Comparison of ENCODE assay signal across 19 mouse cellular contexts in the genomic region with DNA sequence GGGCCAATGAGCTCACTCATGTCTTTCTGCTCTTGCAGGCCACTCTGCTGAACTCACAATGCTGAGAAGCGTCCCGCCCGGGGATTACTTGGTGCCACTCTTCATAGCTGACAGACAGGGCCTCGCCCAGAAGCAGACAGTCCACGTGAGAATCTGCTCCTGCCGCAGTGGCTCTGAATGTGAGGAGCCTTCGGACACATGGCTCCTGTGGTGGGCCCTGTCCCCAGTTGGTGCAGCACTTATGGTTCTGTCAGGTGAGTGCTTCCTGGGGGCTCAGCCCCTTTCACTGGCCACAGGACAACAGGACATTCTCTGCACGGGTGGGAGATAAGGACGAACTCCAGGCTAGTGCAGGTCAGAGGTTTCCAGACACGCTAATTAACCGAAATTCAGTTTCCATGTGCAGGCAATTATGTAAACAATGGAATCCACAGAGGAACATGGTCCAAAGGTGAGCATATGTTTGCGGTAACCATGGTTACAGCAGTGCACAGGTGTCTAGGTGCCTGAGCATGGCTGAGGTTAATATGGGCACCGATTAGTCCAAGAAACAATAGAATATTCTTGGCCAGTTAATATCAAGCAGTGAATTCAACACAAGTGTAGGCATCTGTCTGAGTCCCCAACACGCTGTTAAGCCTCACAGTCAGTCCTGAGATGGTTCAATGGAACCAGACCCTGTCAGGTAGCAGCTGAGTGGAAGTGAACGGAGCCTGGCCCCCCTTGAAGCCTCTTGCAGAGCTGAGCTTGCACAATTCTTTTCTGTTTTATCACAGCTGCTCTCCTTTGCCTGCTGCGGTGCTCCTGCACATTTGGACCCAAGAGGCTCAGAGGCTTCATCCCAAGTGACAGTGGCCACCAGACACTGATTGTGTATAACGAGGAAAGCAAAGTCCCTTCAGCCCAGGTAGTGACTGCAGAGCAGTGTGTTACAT. TPM values are rescaled to one million over a fixed set of nuclear protein-coding genes. Genes with fewer than 3 reads are reported as not detected.
DNase-seq lines count a peak whose midpoint lies in the region; ATAC-seq lines count a peak whose summit lies in the region.
"Had no signal": no experiment of that assay in that cellular context is flagged by ENCODE, and none has a peak within 500 bp of the region (broad histone marks: within the 10 kb centered on the region; RNA-seq: fewer than 3 reads in every experiment).

No protein-coding gene starts in this region.

- H3K4me3 ChIP-seq in hindbrain, embryonic 15.5 days: no peak overlapping the region
- H3K4me3 ChIP-seq in hindbrain, embryonic 12.5 days: no peak overlapping the region
- H3K4me3 ChIP-seq in liver, embryonic 16.5 days (ENCODE audit: low read depth, low read length): no peak overlapping the region
- H3K4me3 ChIP-seq in forebrain, embryonic 11.5 days (ENCODE audit: low read depth, low read length): no peak overlapping the region
- H3K4me3 ChIP-seq in heart, embryonic 10.5 days: no peak overlapping the region
- H3K4me3 ChIP-seq: heart, embryonic 15.5 days; midbrain, embryonic 15.5 days had no signal

- 78% methylated on average over 17 of the region's 17 CpGs for WGBS in hindbrain, embryonic 15.5 days
- WGBS in hindbrain, embryonic 12.5 days: 75% methylated on average over 17 of the region's 17 CpGs
- 58% methylated on average over 17 of the region's 17 CpGs for WGBS in liver, embryonic 16.5 days (ENCODE audit: insufficient replicate concordance)
- WGBS in forebrain, embryonic 11.5 days: 78% methylated on average over 17 of the region's 17 CpGs
- WGBS in heart, embryonic 10.5 days: 71% methylated on average over 17 of the region's 17 CpGs

- peak; percentile 32 for DNase-seq in retina, postnatal 1 day
- no peak for DNase-seq in retina, embryonic 14.5 days (ENCODE audit: low spot score)
- no peak for DNase-seq in forebrain, embryonic 11.5 days (ENCODE audit: low spot score)
- no peak for DNase-seq in heart, embryonic 10.5 days (ENCODE audit: low spot score)
- no peak for DNase-seq in adrenal gland, adult 2 months
- DNase-seq: cerebellum, postnatal 14 days; gastrocnemius, postnatal 25 days; layer of hippocampus, adult 9-11 months; lung, adult 18-20 months; right cerebral cortex, postnatal 25 days; thymus, postnatal 25 days had no signal

- H3K9me3 ChIP-seq in hindbrain, embryonic 15.5 days: no peaks in the 10 kb centered on the region
- H3K9me3 ChIP-seq in hindbrain, embryonic 12.5 days (replicated peaks): no peaks in the 10 kb centered on the region
- H3K9me3 ChIP-seq in liver, embryonic 16.5 days (replicated peaks; ENCODE audit: control insufficient read depth, low read length): no peaks in the 10 kb centered on the region; the same call in 1 of the 2 replicates
- H3K9me3 ChIP-seq in forebrain, embryonic 11.5 days (ENCODE audit: control insufficient read depth, low read length): no peaks in the 10 kb centered on the region
- no peaks in the 10 kb centered on the region for H3K9me3 ChIP-seq in heart, embryonic 10.5 days
- H3K9me3 ChIP-seq: heart, embryonic 15.5 days; midbrain, embryonic 15.5 days had no signal

- H3K4me1 ChIP-seq in hindbrain, embryonic 15.5 days (replicated peaks): peaks cover 4% of the 10 kb centered on the region; the same call in 1 of the 2 replicates
- H3K4me1 ChIP-seq in hindbrain, embryonic 12.5 days: 0 out of 2 replicates have a peak, but pooled peaks cover 4% of the 10 kb centered on the region
- no peaks in the 10 kb centered on the region; the same call in 1 of the 2 replicates for H3K4me1 ChIP-seq in liver, embryonic 16.5 days (ENCODE audit: control insufficient read depth, low read depth, low read length)
- H3K4me1 ChIP-seq in forebrain, embryonic 11.5 days (replicated peaks; ENCODE audit: control insufficient read depth, insufficient read depth, low read length): no peaks in the 10 kb centered on the region
- H3K4me1 ChIP-seq in heart, embryonic 10.5 days: peaks cover 11% of the 10 kb centered on the region
- H3K4me1 ChIP-seq: heart, embryonic 15.5 days; midbrain, embryonic 15.5 days had no signal

- H3K9ac ChIP-seq in hindbrain, embryonic 15.5 days: no peak overlapping the region
- H3K9ac ChIP-seq in hindbrain, embryonic 12.5 days: no peak overlapping the region
- no peak overlapping the region for H3K9ac ChIP-seq in liver, embryonic 16.5 days (ENCODE audit: low read depth, low read length)
- no peak overlapping the region for H3K9ac ChIP-seq in forebrain, embryonic 11.5 days (ENCODE audit: low read length)
- H3K9ac ChIP-seq: heart, embryonic 15.5 days; hindbrain, embryonic 14.5 days; midbrain, embryonic 15.5 days had no signal

- H3K36me3 ChIP-seq in hindbrain, embryonic 15.5 days: no peaks in the 10 kb centered on the region
- no peaks in the 10 kb centered on the region for H3K36me3 ChIP-seq in hindbrain, embryonic 12.5 days
- no peaks in the 10 kb centered on the region for H3K36me3 ChIP-seq in liver, embryonic 16.5 days (ENCODE audit: control insufficient read depth, insufficient read depth)
- no peaks in the 10 kb centered on the region for H3K36me3 ChIP-seq in forebrain, embryonic 11.5 days (ENCODE audit: control insufficient read depth, insufficient read depth, low read length)
- no peaks in the 10 kb centered on the region for H3K36me3 ChIP-seq in heart, embryonic 10.5 days
- H3K36me3 ChIP-seq: heart, embryonic 15.5 days; midbrain, embryonic 15.5 days had no signal

- H3K27ac ChIP-seq in hindbrain, embryonic 15.5 days (replicated peaks): no peak overlapping the region
- no peak overlapping the region for H3K27ac ChIP-seq in hindbrain, embryonic 12.5 days
- no peak overlapping the region for H3K27ac ChIP-seq in liver, embryonic 16.5 days (ENCODE audit: low read length)
- no peak overlapping the region for H3K27ac ChIP-seq in forebrain, embryonic 11.5 days (ENCODE audit: low read depth, low read length)
- no peak overlapping the region for H3K27ac ChIP-seq in heart, embryonic 10.5 days
- H3K27ac ChIP-seq: heart, embryonic 15.5 days; hindbrain, embryonic 14.5 days; macrophage; midbrain, embryonic 15.5 days had no signal

- peak; percentile 38; the same call in 1 of the 2 replicates for ATAC-seq in hindbrain, embryonic 15.5 days (ENCODE audit: low FRiP score, low read depth)
- no peak for ATAC-seq in hindbrain, embryonic 12.5 days (ENCODE audit: low FRiP score)
- peak; percentile 71 for ATAC-seq in liver, embryonic 16.5 days (ENCODE audit: low read depth)
- no peak for ATAC-seq in forebrain, embryonic 11.5 days (replicated peaks; ENCODE audit: low FRiP score)
- ATAC-seq: activated CD4-positive, CD25-positive, alpha-beta regulatory T cell, adult 4 months; midbrain, embryonic 15.5 days had no signal

- no peak overlapping the region for H3K4me2 ChIP-seq in hindbrain, embryonic 15.5 days
- H3K4me2 ChIP-seq in hindbrain, embryonic 12.5 days (replicated peaks): no peak overlapping the region
- H3K4me2 ChIP-seq in liver, embryonic 16.5 days (ENCODE audit: low read depth, low read length): peak overlapping the region; percentile 20; the same call in 1 of the 2 replicates
- no peak overlapping the region for H3K4me2 ChIP-seq in forebrain, embryonic 11.5 days (ENCODE audit: low read depth, low read length, severe bottlenecking)
- H3K4me2 ChIP-seq: heart, embryonic 15.5 days; hindbrain, embryonic 14.5 days; midbrain, embryonic 15.5 days had no signal

- no peaks in the 10 kb centered on the region for H3K27me3 ChIP-seq in hindbrain, embryonic 15.5 days
- H3K27me3 ChIP-seq in hindbrain, embryonic 12.5 days: no peaks in the 10 kb centered on the region
- no peaks in the 10 kb centered on the region for H3K27me3 ChIP-seq in liver, embryonic 16.5 days (ENCODE audit: control insufficient read depth, insufficient read depth, low read depth, low read length)
- no peaks in the 10 kb centered on the region for H3K27me3 ChIP-seq in forebrain, embryonic 11.5 days (ENCODE audit: control insufficient read depth, insufficient read depth, low read length)
- no peaks in the 10 kb centered on the region for H3K27me3 ChIP-seq in heart, embryonic 10.5 days (ENCODE audit: insufficient read depth, poor library complexity, severe bottlenecking)
- H3K27me3 ChIP-seq: heart, embryonic 15.5 days; midbrain, embryonic 15.5 days had no signal

RNA-seq across cellular contexts. Expression of a gene that starts 41.5 kb away (rescaled TPM):
- polyA plus RNA-seq in hindbrain, embryonic 15.5 days (2015; fragmentation: Nextera tagmentation; extraction: Ambion mirVana): 0.12 and 0.50 TPM in 2 replicates
- polyA plus RNA-seq in hindbrain, embryonic 12.5 days (2016; fragmentation: Nextera tagmentation; extraction: Ambion mirVana): 0.06 and 0.51 TPM in 2 replicates
- 0.13 and 0.14 TPM in 2 replicates for polyA plus RNA-seq in liver, embryonic 16.5 days (2015; fragmentation: Nextera tagmentation; extraction: Ambion mirVana)
- not detected in 2 replicates for polyA plus RNA-seq in forebrain, embryonic 11.5 days (2014; fragmentation: Nextera tagmentation; extraction: Ambion mirVana)
- polyA plus RNA-seq in heart, embryonic 10.5 days (2016; fragmentation: Nextera tagmentation; extraction: Ambion mirVana): 0.05 and 0.23 TPM in 2 replicates
- not detected for total RNA-seq in adrenal gland, adult 2 months (2021)
- not detected in 2 replicates for polyA plus RNA-seq in adrenal gland, adult 2 months (2012; rRNA removed)
- total RNA-seq: gastrocnemius, postnatal 25 days had no signal
- polyA plus RNA-seq: activated CD4-positive, CD25-positive, alpha-beta regulatory T cell, adult 4 months; heart, embryonic 15.5 days; macrophage had no signal

RNA-seq across cellular contexts. Expression of a gene that starts 57.5 kb away (rescaled TPM):
- polyA plus RNA-seq in hindbrain, embryonic 15.5 days (2015; fragmentation: Nextera tagmentation; extraction: Ambion mirVana): 12.9 and 15.8 TPM in 2 replicates
- polyA plus RNA-seq in hindbrain, embryonic 12.5 days (2016; fragmentation: Nextera tagmentation; extraction: Ambion mirVana): 4.1 and 6.4 TPM in 2 replicates
- polyA plus RNA-seq in liver, embryonic 16.5 days (2015; fragmentation: Nextera tagmentation; extraction: Ambion mirVana): 0.50 and 0.89 TPM in 2 replicates
- polyA plus RNA-seq in forebrain, embryonic 11.5 days (2014; fragmentation: Nextera tagmentation; extraction: Ambion mirVana): 1.4 and 2.0 TPM in 2 replicates
- polyA plus RNA-seq in heart, embryonic 10.5 days (2016; fragmentation: Nextera tagmentation; extraction: Ambion mirVana): 6.6 TPM in 2 replicates
- 1 to 10 TPM; 3.2 to 8.7 TPM for total RNA-seq in adrenal gland, adult 2 months (2021)
- polyA plus RNA-seq in adrenal gland, adult 2 months (2012; rRNA removed): 2.4 and 2.6 TPM in 2 replicates

RNA-seq across cellular contexts. Expression of a gene that starts 57.5 kb away (rescaled TPM):
- 5.5 TPM in 2 replicates for polyA plus RNA-seq in hindbrain, embryonic 15.5 days (2015; fragmentation: Nextera tagmentation; extraction: Ambion mirVana)
- 3.4 and 4.0 TPM in 2 replicates for polyA plus RNA-seq in hindbrain, embryonic 12.5 days (2016; fragmentation: Nextera tagmentation; extraction: Ambion mirVana)
- 0.74 and 0.92 TPM in 2 replicates for polyA plus RNA-seq in liver, embryonic 16.5 days (2015; fragmentation: Nextera tagmentation; extraction: Ambion mirVana)
- 0.76 and 0.79 TPM in 2 replicates for polyA plus RNA-seq in forebrain, embryonic 11.5 days (2014; fragmentation: Nextera tagmentation; extraction: Ambion mirVana)
- polyA plus RNA-seq in heart, embryonic 10.5 days (2016; fragmentation: Nextera tagmentation; extraction: Ambion mirVana): 14.6 and 20.4 TPM in 2 replicates
- 1 to 10 TPM; 2.8 to 7.8 TPM for total RNA-seq in adrenal gland, adult 2 months (2021)
- polyA plus RNA-seq in adrenal gland, adult 2 months (2012; rRNA removed): 7.0 and 8.8 TPM in 2 replicates
- polyA plus RNA-seq: activated CD4-positive, CD25-positive, alpha-beta regulatory T cell, adult 4 months had no signal

Comparison
In these comparisons a context has a peak if more than half of its experiments do, and no peak if none do; other contexts are left out.
1. ATAC-seq: peak in hindbrain, embryonic 15.5 days (single experiment) and liver, embryonic 16.5 days (single experiment); none in hindbrain, embryonic 12.5 days (single experiment) and forebrain, embryonic 11.5 days (single experiment).